Mouse (Mus musculus): ENCODE results near the gene Zzef1. TPM values are rescaled to one million over a fixed set of nuclear protein-coding genes. Genes with fewer than 3 reads are reported as not detected.

Gene Zzef1
- polyA plus RNA-seq, 1 experiment from 2014 or later, result 14.2 TPM

DNA sequence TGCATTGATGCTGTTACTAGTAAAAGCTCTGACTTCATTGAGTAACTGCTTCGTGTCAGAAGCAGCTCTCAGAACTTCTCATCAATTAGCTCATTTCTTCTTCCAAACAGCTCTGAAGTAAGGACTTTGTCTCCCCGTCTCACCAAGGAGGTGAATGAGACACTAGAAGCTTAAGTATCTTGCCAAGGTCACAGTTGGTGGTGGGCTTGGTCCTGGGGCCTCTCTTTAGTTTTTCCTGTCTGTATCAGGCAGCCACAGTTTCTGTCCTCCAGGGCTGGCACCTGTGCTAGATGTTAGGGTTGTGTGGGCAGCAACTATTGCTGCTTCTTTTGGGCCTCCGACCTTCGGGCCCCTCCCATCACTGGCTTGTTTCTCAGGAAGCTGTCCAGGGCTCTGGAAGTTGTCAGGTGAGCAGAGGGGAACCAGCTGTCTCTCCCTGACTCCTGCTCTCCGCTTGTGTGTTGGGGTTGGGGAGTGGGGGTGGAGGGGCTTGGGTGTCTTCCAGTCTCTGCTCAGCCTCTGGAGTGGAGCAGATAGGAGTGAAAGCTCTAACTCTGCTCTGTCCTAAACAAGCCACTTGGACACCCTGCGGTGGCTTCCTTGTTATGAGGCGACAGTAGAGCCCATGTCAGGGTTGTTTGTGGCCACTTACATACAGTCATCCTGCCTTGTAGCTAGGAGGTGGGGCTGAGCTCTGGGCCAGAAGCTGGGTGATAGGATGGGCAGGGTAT, 167.2 kb downstream of the Zzef1 start:
- H3K4me2 ChIP-seq (replicated peaks), result no peak overlapping the region
- peaks cover 51% of the 10 kb centered on the region for H3K27me3 ChIP-seq
- no peaks in the 10 kb centered on the region for H3K36me3 ChIP-seq
- H3K9ac ChIP-seq (replicated peaks), result no peak overlapping the region
- peaks cover 7% of the 10 kb centered on the region for H3K4me1 ChIP-seq (replicated peaks)
- H3K9me3 ChIP-seq, result no peaks in the 10 kb centered on the region
- WGBS, result 53% methylated on average over 7 of the region's 7 CpGs
- no peak for ATAC-seq
- no peak overlapping the region for H3K4me3 ChIP-seq (replicated peaks)
- H3K27ac ChIP-seq, result no peak overlapping the region

GRCm38 (mm10) chr11:72963789-72964294, 167.8 kb downstream of the Zzef1 start:
- peaks cover 7% of the 10 kb centered on the region for H3K4me1 ChIP-seq (replicated peaks)
- H3K27me3 ChIP-seq, result peaks cover 50% of the 10 kb centered on the region
- no peak overlapping the region for H3K9ac ChIP-seq (replicated peaks)
- 77% methylated on average over 3 of the region's 3 CpGs for WGBS
- no peaks in the 10 kb centered on the region for H3K36me3 ChIP-seq
- no peak overlapping the region for H3K4me2 ChIP-seq (replicated peaks)
- no peak for ATAC-seq
- no peak overlapping the region for H3K4me3 ChIP-seq (replicated peaks)
- H3K27ac ChIP-seq, result no peak overlapping the region
- H3K9me3 ChIP-seq, result no peaks in the 10 kb centered on the region

DNA sequence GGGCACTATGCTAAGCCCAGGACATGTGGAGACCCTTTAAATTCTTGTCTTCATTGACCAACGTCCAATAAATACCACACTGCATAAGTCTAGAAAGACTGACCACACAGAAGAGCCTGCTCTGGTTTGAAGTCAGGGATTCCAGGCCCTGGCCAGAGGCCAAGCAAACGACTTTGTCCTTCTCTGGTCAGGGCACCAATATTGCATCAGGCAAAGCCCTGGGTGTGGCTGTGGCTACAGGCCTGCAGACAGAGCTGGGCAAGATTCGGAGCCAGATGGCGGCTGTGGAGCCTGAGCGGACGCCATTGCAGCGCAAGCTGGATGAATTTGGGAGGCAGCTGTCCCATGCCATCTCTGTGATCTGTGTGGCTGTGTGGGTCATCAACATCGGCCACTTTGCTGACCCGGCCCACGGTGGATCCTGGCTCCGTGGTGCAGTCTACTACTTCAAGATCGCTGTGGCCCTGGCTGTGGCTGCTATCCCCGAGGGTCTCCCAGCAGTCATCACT, 179.0 kb downstream of the Zzef1 start:
- Histone ChIP-seq H3K9me3 (no peaks in the 10 kb centered on the region), H3K4me2 (replicated peaks) (no peak overlapping the region), H3K36me3 (no peaks in the 10 kb centered on the region), H3K4me1 (replicated peaks) (no peaks in the 10 kb centered on the region), H3K9ac (replicated peaks) (no peak overlapping the region), H3K4me3 (replicated peaks) (no peak overlapping the region), H3K27ac (no peak overlapping the region), H3K27me3 (no peaks in the 10 kb centered on the region)
- 82% methylated on average over 13 of the region's 13 CpGs for WGBS
- ATAC-seq, result no peak

Small RNAs within 50 kb of the gene (microRNA-seq; reads per million reads assigned to microRNA genes)
- not detected for gene Gm44467

Other genes with a start within 250 kb of the Zzef1 start
- gene Spns3, start 245.7 kb upstream of the Zzef1 start, polyA plus RNA-seq (2015; fragmentation: Nextera tagmentation; extraction: Ambion mirVana), result 0.10 TPM in 1 of 2 replicates, not detected in the other
- gene Ube2g1, start 188.9 kb upstream of the Zzef1 start, polyA plus RNA-seq (2015; fragmentation: Nextera tagmentation; extraction: Ambion mirVana), result 106 and 109 TPM in 2 replicates
- gene Ankfy1, start 106.2 kb upstream of the Zzef1 start, polyA plus RNA-seq (2015; fragmentation: Nextera tagmentation; extraction: Ambion mirVana), result 25.6 and 26.2 TPM in 2 replicates
- gene Cyb5d2, start 84 bp upstream of the Zzef1 start, polyA plus RNA-seq (2015; fragmentation: Nextera tagmentation; extraction: Ambion mirVana), result 7.0 and 7.7 TPM in 2 replicates
- gene Atp2a3, start 164.9 kb downstream of the Zzef1 start, polyA plus RNA-seq (2015; fragmentation: Nextera tagmentation; extraction: Ambion mirVana), result 0.48 and 0.71 TPM in 2 replicates
- 0.41 and 0.58 TPM in 2 replicates for gene P2rx1, start 202.9 kb downstream of the Zzef1 start, polyA plus RNA-seq (2015; fragmentation: Nextera tagmentation; extraction: Ambion mirVana)
- gene Camkk1, start 222.8 kb downstream of the Zzef1 start, polyA plus RNA-seq (2015; fragmentation: Nextera tagmentation; extraction: Ambion mirVana), result 17.1 and 17.5 TPM in 2 replicates

All from midbrain, embryonic 13.5 days (tissue).